Mouse (Mus musculus): ENCODE results near the gene Rgs19. TPM values are rescaled to one million over a fixed set of nuclear protein-coding genes. Genes with fewer than 3 reads are reported as not detected.
A peak's percentile ranks its signal among the peaks of the same experiment; 100 is the strongest.

The Rgs19 gene
- polyA plus RNA-seq, 1 experiment from 2014 or later: 51.8 TPM

DNA sequence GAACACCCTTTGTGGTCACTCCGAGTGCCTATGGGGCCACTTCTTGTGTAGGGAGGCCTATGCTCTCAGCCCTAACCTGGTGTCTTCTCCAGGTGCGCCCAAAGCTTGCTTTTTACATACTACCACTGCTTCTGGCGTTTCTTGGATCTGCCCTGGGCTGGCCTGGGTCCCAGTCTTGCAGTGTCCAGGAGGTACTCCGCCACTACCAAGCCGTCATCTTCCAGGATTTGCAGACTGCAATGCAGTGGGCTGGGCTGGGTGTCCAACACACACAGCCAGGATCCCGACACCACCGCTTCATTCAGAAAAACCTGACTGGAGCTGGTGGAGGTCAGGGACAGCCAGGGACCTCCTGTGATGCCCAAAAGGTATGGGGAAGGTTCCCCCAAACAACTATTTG is 35.2 kb downstream of the Rgs19 start:
- Histone ChIP-seq H3K9ac (ENCODE audit: low read depth, low read length) (no peak overlapping the region), H3K27ac (ENCODE audit: low read depth, low read length) (no peak overlapping the region), H3K4me3 (ENCODE audit: low read depth, low read length) (no peak overlapping the region)

DNA sequence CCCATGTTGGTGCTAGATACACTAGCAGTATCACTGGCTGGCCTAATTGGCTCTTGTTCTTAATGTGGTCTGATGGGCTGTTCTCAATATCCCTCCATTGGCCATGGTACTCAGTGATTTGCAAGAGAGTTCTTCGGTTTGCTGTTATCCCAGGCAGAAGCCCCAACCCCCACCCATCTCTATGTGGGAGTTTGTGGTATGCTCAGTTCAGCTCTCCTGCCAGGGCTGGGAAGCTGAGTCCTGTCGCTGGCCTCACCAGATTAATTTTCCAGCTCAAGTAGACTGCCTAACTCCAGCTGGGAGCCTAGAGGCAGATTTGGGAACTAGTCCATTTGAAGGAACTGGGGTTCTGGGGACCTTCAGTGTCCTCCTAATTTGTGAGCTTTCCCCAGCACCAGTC is 36.3 kb downstream of the Rgs19 start:
- Histone ChIP-seq H3K9me3 (ENCODE audit: control insufficient read depth, low read length) (no peaks in the 10 kb centered on the region), H3K4me3 (ENCODE audit: low read depth, low read length) (no peak overlapping the region), H3K9ac (ENCODE audit: low read depth, low read length) (no peak overlapping the region), H3K4me1 (replicated peaks; ENCODE audit: control insufficient read depth, insufficient read depth, low read length) (peaks cover 4% of the 10 kb centered on the region), H3K4me2 (no peak overlapping the region), H3K27ac (ENCODE audit: low read depth, low read length) (no peak overlapping the region), H3K27me3 (replicated peaks; ENCODE audit: control insufficient read depth, insufficient read depth, low read length) (no peaks in the 10 kb centered on the region), H3K36me3 (ENCODE audit: control insufficient read depth, insufficient read depth, low read length) (peaks cover 15% of the 10 kb centered on the region)
- 61% methylated on average over 2 of the region's 2 CpGs for WGBS
- no peak for ATAC-seq (replicated peaks; ENCODE audit: low FRiP score)
- DNase-seq (ENCODE audit: low spot score): no peak

More for the DNA sequence above, 35.2 kb downstream of the Rgs19 start:
- no peak for ATAC-seq (replicated peaks; ENCODE audit: low FRiP score)
- peaks cover 12% of the 10 kb centered on the region for H3K36me3 ChIP-seq (ENCODE audit: control insufficient read depth, insufficient read depth, low read length)
- no peak for DNase-seq (ENCODE audit: low spot score)
- H3K4me2 ChIP-seq: no peak overlapping the region
- no peaks in the 10 kb centered on the region for H3K27me3 ChIP-seq (replicated peaks; ENCODE audit: control insufficient read depth, insufficient read depth, low read length)
- WGBS: 85% methylated on average over 7 of the region's 7 CpGs
- H3K4me1 ChIP-seq (replicated peaks; ENCODE audit: control insufficient read depth, insufficient read depth, low read length): peaks cover 11% of the 10 kb centered on the region
- H3K9me3 ChIP-seq (ENCODE audit: control insufficient read depth, low read length): no peaks in the 10 kb centered on the region

DNA sequence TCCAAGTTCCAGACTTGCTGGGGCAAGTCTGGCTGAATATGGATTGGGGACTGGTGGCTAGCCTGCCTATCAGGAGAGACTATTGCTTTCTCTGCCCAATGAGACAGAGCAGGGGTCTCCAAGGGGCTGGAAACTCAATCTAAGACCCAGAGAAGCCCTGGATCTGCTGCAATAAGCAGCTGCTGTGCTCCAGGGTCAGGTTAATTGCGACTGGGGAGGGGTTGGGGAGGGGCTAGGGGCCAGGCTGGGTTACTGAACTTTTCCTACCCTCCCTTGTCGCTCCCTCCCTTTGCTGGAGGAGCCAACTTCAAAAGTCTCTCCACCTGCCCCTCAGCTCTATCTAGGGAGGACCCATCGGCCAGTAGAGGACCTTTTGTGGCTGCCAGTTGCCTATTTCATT is 37.0 kb downstream of the Rgs19 start, which contains the start of gene Gm29797:
TSS of gene Gm29797 (plus strand) at position 301 of the 400 bp plus-strand sequence.
- 76% methylated on average over 3 of the region's 3 CpGs for WGBS
- Histone ChIP-seq H3K4me2 (no peak within 1 kb of the TSS), H3K27me3 (replicated peaks; ENCODE audit: control insufficient read depth, insufficient read depth, low read length) (no peaks in the 10 kb centered on the region), H3K4me1 (replicated peaks; ENCODE audit: control insufficient read depth, insufficient read depth, low read length) (peaks cover 3% of the 10 kb centered on the region), H3K4me3 (ENCODE audit: low read depth, low read length) (no peak within 1 kb of the TSS), H3K9ac (ENCODE audit: low read depth, low read length) (no peak within 1 kb of the TSS), H3K36me3 (ENCODE audit: control insufficient read depth, insufficient read depth, low read length) (peaks cover 21% of the 10 kb centered on the region), H3K9me3 (ENCODE audit: control insufficient read depth, low read length) (no peaks in the 10 kb centered on the region), H3K27ac (ENCODE audit: low read depth, low read length) (no peak within 1 kb of the TSS)
- no peak for ATAC-seq (replicated peaks; ENCODE audit: low FRiP score)
- DNase-seq (ENCODE audit: low spot score): no peak

DNA sequence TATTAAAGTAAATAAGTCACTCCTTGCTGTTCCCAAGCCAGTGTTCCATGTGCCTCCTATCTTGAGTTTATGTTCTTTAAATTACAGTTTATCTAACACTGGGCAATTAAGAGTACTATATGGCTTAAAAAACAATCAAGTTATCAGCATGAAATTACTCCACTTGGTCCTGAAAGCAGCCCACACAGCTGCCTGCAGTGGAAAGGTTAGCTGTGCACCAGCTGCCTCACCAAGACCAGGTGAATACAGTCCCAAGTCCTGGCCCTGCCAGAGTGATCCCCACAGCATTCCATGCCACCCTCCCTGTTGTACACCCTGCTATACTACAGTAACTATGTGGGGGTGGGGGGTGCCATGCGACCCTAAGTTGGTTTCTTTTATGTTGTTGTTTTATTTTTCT is 40.3 kb downstream of the Rgs19 start:
- H3K9ac ChIP-seq (ENCODE audit: low read depth, low read length): no peak overlapping the region
- no peak for DNase-seq (ENCODE audit: low spot score)
- H3K4me3 ChIP-seq (ENCODE audit: low read depth, low read length): no peak overlapping the region
- peaks cover 45% of the 10 kb centered on the region for H3K36me3 ChIP-seq (ENCODE audit: control insufficient read depth, insufficient read depth, low read length)
- no peak for ATAC-seq (replicated peaks; ENCODE audit: low FRiP score)
- no peaks in the 10 kb centered on the region for H3K27me3 ChIP-seq (replicated peaks; ENCODE audit: control insufficient read depth, insufficient read depth, low read length)
- no peaks in the 10 kb centered on the region for H3K9me3 ChIP-seq (ENCODE audit: control insufficient read depth, low read length)
- H3K27ac ChIP-seq (ENCODE audit: low read depth, low read length): no peak overlapping the region
- WGBS: 87% methylated on average over 1 of the region's 1 CpGs
- no peaks in the 10 kb centered on the region for H3K4me1 ChIP-seq (replicated peaks; ENCODE audit: control insufficient read depth, insufficient read depth, low read length)
- no peak overlapping the region for H3K4me2 ChIP-seq

DNA sequence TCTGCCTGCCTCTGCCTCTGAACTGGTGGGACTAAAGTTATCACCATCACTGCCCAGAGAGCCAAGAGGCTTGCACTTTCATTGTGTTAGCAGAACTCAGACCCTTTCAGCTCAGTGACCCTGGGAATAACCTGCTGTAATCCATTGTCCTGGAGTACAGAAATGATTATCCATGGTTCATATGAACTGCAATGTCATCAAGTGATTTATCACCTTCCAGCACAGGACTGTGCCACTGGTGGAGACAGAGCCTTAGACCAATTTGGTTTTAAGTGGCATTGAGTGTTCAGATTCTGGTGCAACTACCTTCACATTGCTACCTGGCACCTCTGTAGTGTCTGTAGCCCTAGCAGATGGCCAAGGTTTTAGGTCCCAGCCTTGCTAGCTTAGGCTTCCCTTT is 40.7 kb downstream of the Rgs19 start:
- H3K27me3 ChIP-seq (replicated peaks; ENCODE audit: control insufficient read depth, insufficient read depth, low read length): no peaks in the 10 kb centered on the region
- DNase-seq (ENCODE audit: low spot score) (no peak), ATAC-seq (replicated peaks; ENCODE audit: low FRiP score) (no peak)
- no peaks in the 10 kb centered on the region for H3K9me3 ChIP-seq (ENCODE audit: control insufficient read depth, low read length)
- H3K27ac ChIP-seq (ENCODE audit: low read depth, low read length): no peak overlapping the region
- H3K36me3 ChIP-seq (ENCODE audit: control insufficient read depth, insufficient read depth, low read length): peaks cover 49% of the 10 kb centered on the region
- no peaks in the 10 kb centered on the region for H3K4me1 ChIP-seq (replicated peaks; ENCODE audit: control insufficient read depth, insufficient read depth, low read length)
- H3K4me3 ChIP-seq (ENCODE audit: low read depth, low read length): no peak overlapping the region
- H3K4me2 ChIP-seq: no peak overlapping the region
- H3K9ac ChIP-seq (ENCODE audit: low read depth, low read length): no peak overlapping the region

DNA sequence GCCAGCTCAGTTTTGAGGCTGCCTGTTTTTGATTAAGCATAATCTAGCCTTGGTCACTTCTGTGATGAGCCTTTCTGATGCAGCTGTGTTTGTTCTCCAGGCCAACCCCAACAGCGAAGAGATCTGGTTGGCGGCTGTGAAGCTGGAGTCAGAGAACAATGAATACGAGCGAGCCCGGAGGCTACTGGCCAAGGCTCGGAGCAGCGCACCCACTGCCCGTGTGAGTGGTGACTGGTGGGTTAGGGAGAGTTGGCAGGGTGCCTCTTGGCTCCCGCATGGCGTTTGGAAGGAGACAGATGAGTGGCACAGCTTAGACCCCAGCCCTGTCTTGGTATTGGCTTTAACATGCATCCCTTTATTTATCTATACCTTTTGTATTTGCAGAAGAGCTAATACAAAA is 44.9 kb downstream of the Rgs19 start:
- H3K36me3 ChIP-seq (ENCODE audit: control insufficient read depth, insufficient read depth, low read length): peaks cover 44% of the 10 kb centered on the region

DNA sequence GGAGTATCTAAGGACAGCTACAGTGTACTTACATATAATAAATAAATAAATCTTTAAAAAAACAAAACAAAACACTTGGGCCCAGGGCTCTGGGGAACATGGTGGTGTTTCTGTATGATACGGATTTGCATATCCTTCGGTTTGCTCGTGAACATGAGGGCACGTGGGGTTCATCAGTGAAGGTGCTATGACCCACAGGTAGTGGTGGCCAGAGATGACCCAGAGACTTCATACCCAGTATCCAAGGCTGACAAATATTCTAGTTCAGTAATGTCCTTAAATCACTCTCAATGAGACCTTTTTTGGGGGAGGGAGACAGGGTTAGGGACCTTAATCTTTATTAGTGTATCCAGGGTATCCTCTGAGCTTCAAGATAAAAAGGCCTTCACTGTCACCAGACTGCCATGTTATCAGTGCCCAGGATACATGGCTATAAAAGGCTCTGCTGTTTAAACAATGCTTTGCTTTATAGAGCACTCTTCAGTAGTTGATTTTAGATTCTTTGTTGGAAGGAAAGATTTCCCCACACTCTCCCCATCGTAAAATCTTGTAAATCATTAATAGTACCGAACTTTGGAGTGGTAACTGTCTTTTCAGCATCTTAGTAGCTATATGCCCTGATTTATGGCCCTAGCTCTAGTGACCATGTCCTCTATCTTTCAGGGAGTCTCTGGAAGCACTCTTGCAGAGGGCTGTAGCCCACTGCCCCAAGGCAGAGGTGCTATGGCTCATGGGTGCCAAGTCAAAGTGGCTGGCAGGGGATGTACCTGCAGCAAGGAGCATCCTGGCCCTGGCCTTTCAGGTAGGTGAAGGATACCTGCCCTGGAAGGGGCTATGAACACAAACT is 46.9 kb downstream of the Rgs19 start:
- WGBS: 87% methylated on average over 6 of the region's 6 CpGs
- no peak for DNase-seq (ENCODE audit: low spot score)

More for the DNA sequence above, 44.9 kb downstream of the Rgs19 start:
- ATAC-seq (replicated peaks; ENCODE audit: low FRiP score): no peak
- no peak overlapping the region for H3K4me2 ChIP-seq
- 95% methylated on average over 10 of the region's 10 CpGs for WGBS
- no peak for DNase-seq (ENCODE audit: low spot score)
- H3K27ac ChIP-seq (ENCODE audit: low read depth, low read length): no peak overlapping the region
- H3K4me3 ChIP-seq (ENCODE audit: low read depth, low read length): no peak overlapping the region
- no peak overlapping the region for H3K9ac ChIP-seq (ENCODE audit: low read depth, low read length)
- no peaks in the 10 kb centered on the region for H3K27me3 ChIP-seq (replicated peaks; ENCODE audit: control insufficient read depth, insufficient read depth, low read length)
- H3K9me3 ChIP-seq (ENCODE audit: control insufficient read depth, low read length): no peaks in the 10 kb centered on the region
- H3K4me1 ChIP-seq (replicated peaks; ENCODE audit: control insufficient read depth, insufficient read depth, low read length): no peaks in the 10 kb centered on the region

DNA sequence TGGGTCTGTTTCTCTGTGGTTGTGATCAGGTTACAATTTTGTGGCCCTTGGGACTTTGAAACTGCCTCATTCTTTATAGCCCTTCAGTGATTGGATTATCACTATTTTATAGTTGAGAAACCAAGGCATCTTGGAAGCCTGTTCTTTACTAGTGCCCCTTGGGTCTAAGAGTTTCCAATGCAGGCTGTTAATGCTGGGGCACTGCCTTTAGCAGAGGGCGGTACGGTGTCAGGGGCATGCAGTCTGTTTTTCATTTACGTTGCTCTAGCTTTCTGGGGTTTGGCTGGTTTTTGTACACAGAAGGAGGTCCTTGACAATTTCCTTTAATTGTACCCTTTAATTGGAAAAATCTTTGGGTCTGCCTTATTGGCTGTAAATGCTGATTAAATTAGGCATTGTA is 48.1 kb downstream of the Rgs19 start:
- WGBS: 89% methylated on average over 3 of the region's 3 CpGs
- H3K36me3 ChIP-seq (ENCODE audit: control insufficient read depth, insufficient read depth, low read length): peaks cover 41% of the 10 kb centered on the region
- H3K9ac ChIP-seq (ENCODE audit: low read depth, low read length): no peak overlapping the region
- H3K9me3 ChIP-seq (ENCODE audit: control insufficient read depth, low read length): no peaks in the 10 kb centered on the region
- ATAC-seq (replicated peaks; ENCODE audit: low FRiP score) (no peak), DNase-seq (ENCODE audit: low spot score) (no peak)
- H3K27ac ChIP-seq (ENCODE audit: low read depth, low read length): no peak overlapping the region
- H3K27me3 ChIP-seq (replicated peaks; ENCODE audit: control insufficient read depth, insufficient read depth, low read length): no peaks in the 10 kb centered on the region
- H3K4me2 ChIP-seq: no peak overlapping the region
- no peaks in the 10 kb centered on the region for H3K4me1 ChIP-seq (replicated peaks; ENCODE audit: control insufficient read depth, insufficient read depth, low read length)
- no peak overlapping the region for H3K4me3 ChIP-seq (ENCODE audit: low read depth, low read length)

More for the DNA sequence above, 46.9 kb downstream of the Rgs19 start:
- H3K4me2 ChIP-seq: no peak overlapping the region
- H3K4me3 ChIP-seq (ENCODE audit: low read depth, low read length): no peak overlapping the region
- H3K9me3 ChIP-seq (ENCODE audit: control insufficient read depth, low read length): no peaks in the 10 kb centered on the region
- no peak overlapping the region for H3K9ac ChIP-seq (ENCODE audit: low read depth, low read length)
- H3K27me3 ChIP-seq (replicated peaks; ENCODE audit: control insufficient read depth, insufficient read depth, low read length): no peaks in the 10 kb centered on the region
- no peak for ATAC-seq (replicated peaks; ENCODE audit: low FRiP score)
- H3K36me3 ChIP-seq (ENCODE audit: control insufficient read depth, insufficient read depth, low read length): peaks cover 41% of the 10 kb centered on the region
- H3K27ac ChIP-seq (ENCODE audit: low read depth, low read length): no peak overlapping the region
- no peaks in the 10 kb centered on the region for H3K4me1 ChIP-seq (replicated peaks; ENCODE audit: control insufficient read depth, insufficient read depth, low read length)

DNA sequence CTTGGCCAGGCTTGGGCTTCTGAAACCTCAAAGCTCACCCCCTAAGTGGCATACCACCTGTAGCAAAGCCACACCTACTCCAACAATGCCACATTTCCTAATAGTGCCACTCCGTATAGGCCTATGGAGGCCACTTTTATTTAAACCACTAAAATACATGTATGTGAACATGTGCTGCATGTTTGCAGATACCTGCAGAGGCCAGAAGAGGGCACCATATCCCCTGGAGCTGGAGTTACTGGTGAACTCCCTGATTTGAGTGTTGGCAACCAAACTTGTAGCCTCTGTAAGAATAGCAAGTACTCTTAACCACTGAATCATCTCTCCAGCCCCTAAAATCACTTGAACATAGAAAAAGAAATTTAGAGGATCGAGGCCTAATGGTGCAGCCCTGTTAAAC is 49.4 kb downstream of the Rgs19 start:
- Histone ChIP-seq H3K36me3 (ENCODE audit: control insufficient read depth, insufficient read depth, low read length) (peaks cover 31% of the 10 kb centered on the region), H3K27ac (ENCODE audit: low read depth, low read length) (no peak overlapping the region), H3K4me3 (ENCODE audit: low read depth, low read length) (no peak overlapping the region), H3K27me3 (replicated peaks; ENCODE audit: control insufficient read depth, insufficient read depth, low read length) (no peaks in the 10 kb centered on the region), H3K9ac (ENCODE audit: low read depth, low read length) (no peak overlapping the region), H3K4me2 (no peak overlapping the region), H3K9me3 (ENCODE audit: control insufficient read depth, low read length) (no peaks in the 10 kb centered on the region), H3K4me1 (replicated peaks; ENCODE audit: control insufficient read depth, insufficient read depth, low read length) (no peaks in the 10 kb centered on the region)
- WGBS: 84% methylated on average over 2 of the region's 2 CpGs
- DNase-seq (ENCODE audit: low spot score) (no peak), ATAC-seq (replicated peaks; ENCODE audit: low FRiP score) (peak; percentile 26; the same call in 1 of the 2 replicates)

Measured in liver, embryonic 11.5 days (tissue).